Mouse (Mus musculus) gastrocnemius, adult 8-10 months (tissue): Measurements from ENCODE around the gene Spata32. TPM values are rescaled to one million over a fixed set of nuclear protein-coding genes. Genes with fewer than 3 reads are reported as not detected.
"Not testable (repeated sequence)": the region's sequence is repeated elsewhere in the genome, so short reads cannot be mapped to it uniquely, and the experiment has no call there.

Experiments used
- DNase-seq, 2 experiments: peaks; one replicate each; pipeline ENCODE4 v3.0.0; 2022; ENCODE audit warnings: low spot score in 2 of 2
- total RNA-seq, 4 experiments: library from RNA; stranded (reverse); gene quantifications; 2 replicates each; pipeline ENCODE4 v1.2.4; 2022

Gene Spata32
- total RNA-seq, 4 experiments from 2014 or later = not detected

GRCm38 (mm10) chr11:103246731-103247290 lies 28.6 kb upstream of the Spata32 start:
- DNase-seq = no peak

- peak in 1 of 2 experiments; percentile 62 for DNase-seq
Observed at GRCm38 (mm10) chr11:103246081-103246730, 28.0 kb upstream of the Spata32 start.

- DNase-seq = no peak
Observed at GRCm38 (mm10) chr11:103244856-103245255, 26.6 kb upstream of the Spata32 start.

DNA sequence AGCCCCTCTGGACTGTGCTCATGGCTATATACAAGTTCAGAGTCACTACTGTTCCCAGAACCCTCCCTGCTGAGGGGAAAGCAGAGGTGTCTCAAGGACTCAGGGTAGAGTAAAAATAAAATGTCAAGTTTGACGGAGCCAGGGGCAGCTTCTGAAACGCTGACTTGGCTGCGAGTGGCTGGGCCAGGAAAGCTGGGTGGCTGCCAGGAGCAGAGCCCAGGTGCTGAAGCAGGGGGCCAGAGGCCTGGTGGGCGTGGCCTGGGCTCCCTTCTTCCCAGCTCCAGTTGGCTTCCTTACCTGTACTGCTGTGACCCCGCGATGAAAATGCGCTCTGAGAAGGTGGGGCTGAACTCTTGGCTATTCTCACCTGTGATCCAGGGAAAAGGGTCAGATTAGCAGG lies 22.5 kb upstream of the Spata32 start:
- peak; percentile 55 to 80 for DNase-seq

- no peak for DNase-seq
Observed at GRCm38 (mm10) chr11:103237757-103238156, 19.5 kb upstream of the Spata32 start.

GRCm38 (mm10) chr11:103236903-103237302 lies 18.7 kb upstream of the Spata32 start:
- DNase-seq = peak in 1 of 2 experiments; percentile 60

DNA sequence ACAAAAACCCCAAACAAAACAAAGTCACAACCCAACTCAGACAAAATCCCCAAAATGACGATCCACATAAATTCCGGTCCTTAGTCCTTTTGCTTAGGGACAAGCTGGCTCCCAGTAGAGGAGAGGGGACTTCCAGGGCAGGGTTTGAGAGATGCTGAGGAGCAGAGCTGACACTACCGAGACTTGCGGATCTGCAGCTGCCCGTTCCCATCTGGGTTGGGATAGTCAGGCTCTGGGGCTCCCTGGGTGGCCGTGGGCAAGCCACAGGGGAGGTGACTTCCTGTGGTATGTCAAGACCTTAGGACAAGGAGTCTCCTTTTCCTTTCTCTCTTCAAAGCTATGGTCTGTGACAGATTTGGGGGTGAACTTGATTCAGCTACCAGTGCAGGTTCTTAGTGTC lies 18.2 kb upstream of the Spata32 start:
- DNase-seq = no peak

GRCm38 (mm10) chr11:103235702-103236101 lies 17.5 kb upstream of the Spata32 start:
- peak; percentile 69 to 72 for DNase-seq

DNA sequence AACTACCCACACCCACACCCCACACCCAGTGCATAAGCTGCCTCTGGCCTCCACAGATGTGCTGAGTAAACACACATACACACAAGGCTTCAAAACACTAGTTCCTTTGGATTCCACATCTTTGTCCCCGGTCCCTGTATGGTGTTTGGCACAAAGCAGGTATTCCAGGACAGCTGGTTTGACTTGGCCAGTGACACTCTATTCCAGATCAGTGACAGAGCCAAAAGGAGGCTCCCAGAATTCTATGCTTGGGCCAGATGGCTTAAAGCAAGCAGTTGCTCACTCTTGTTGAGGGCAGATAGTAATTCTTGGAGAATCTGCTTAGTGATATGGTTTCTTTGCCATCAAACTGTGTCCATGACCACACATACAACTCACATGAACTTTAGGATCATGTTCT lies 16.2 kb upstream of the Spata32 start:
- DNase-seq = no peak

GRCm38 (mm10) chr11:103232966-103233365 lies 14.7 kb upstream of the Spata32 start:
- peak; percentile 68 to 81 for DNase-seq

- no peak for DNase-seq
Observed at GRCm38 (mm10) chr11:103231367-103231766, 13.1 kb upstream of the Spata32 start.

DNA sequence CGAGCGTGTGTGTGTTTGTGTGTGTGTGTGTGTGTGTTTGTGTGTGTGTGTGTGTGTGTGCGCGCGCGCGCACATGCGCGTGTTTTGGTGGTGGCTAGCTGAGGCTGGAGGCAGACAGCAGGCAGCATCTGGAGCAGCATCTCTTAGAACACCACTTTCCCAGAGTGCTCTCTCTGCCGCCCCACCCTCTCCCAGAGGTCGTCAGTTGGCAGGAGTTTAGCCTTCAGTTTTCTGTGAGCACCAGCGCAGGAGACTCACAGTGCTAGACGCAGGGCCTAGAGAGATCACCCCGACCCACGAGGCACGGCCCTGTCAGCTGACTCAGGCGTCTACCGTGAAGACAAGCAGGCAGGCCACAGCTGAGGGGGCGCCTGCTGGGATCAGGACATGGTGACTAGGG lies 12.4 kb upstream of the Spata32 start:
- peak; percentile 65 to 66 for DNase-seq

GRCm38 (mm10) chr11:103229608-103230007 lies 11.4 kb upstream of the Spata32 start:
- DNase-seq = no peak

- DNase-seq = peak; percentile 55 to 61
Observed at GRCm38 (mm10) chr11:103223951-103224456, 5.8 kb upstream of the Spata32 start.

- no peak for DNase-seq
Observed at GRCm38 (mm10) chr11:103223444-103223843, 5.2 kb upstream of the Spata32 start.

DNA sequence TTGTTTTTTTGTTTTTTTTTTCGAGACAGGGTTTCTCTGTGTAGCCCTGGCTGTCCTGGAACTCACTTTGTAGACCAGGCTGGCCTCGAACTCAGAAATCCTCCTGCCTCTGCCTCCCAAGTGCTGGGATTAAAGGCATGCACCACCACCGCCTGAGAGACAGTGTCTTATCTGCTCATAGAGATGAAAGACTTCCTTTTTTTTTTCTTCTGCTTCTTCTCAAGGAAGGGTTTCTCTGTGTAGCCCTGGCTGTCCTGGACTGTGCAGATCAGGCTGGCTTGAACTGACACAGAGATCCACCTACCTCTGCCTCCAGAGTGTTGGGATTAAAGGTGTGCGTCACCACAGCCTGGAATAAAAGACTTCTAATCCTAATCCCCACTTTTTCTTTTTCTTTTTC lies 4.5 kb upstream of the Spata32 start:
- DNase-seq = not testable (repeated sequence)

- DNase-seq = no peak
Observed at GRCm38 (mm10) chr11:103221437-103221836, 3.2 kb upstream of the Spata32 start.

DNA sequence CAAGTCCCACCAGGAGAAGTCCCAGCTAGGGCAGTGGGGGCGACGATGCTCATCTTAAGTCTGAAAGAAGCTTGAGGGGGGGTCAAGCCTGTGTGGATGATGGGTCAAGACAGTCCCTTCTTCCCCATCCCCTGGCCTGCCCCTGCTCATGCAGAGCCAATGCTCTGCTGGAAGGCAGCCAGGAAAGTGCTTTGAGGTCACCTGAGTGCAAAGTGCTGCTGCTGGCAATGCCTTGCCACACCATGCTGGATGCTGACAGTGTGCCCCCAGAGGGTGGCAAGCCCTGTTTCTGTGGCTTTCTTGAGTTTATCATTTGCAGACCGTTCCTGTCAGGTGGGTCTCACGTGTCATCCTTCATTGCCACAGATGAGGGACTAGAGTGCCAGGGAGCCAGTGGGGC lies 1.8 kb upstream of the Spata32 start:
- DNase-seq = no peak

DNA sequence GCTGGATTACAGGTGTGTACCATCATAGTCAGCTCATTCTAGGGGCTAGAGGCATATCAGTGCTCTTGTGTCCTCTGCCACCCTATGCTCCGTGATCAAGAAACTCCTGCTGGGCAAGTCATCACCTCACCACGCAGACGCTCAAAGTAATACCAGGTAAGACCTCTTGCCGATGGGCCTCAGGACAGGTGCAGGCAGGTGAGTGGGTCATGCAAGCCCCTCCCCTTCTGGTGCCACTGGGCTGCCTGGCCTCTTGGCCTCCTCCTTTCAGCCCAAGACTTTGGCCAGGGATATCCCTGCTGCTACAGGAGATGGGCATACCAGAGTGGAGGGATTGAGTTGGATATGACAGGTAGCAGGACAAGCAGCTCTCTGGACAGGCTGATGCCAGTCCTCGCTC lies 1.0 kb upstream of the Spata32 start:
- no peak for DNase-seq

GRCm38 (mm10) chr11:103218517-103218901 lies 277 bp upstream of the Spata32 start:
- DNase-seq = no peak

DNA sequence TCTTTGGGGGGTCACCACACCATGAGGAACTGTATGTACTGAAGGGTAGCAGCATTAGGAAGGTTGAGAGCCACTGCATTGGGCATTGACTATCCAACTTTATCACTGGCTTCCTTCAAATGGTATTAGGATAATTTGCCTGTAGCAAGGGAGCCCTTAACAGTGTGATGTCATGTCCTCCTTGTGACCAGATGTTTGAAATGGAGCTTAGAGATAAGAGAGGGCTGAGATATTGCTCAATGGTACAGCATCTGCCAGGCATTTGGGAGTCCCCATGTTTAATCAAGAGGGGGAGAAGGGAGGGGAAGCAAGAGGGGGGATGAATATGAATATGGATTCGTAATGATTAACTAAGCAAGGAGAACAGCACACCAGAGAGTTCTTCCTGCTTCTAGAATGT lies 2.9 kb downstream of the Spata32 start:
- DNase-seq = no peak

DNA sequence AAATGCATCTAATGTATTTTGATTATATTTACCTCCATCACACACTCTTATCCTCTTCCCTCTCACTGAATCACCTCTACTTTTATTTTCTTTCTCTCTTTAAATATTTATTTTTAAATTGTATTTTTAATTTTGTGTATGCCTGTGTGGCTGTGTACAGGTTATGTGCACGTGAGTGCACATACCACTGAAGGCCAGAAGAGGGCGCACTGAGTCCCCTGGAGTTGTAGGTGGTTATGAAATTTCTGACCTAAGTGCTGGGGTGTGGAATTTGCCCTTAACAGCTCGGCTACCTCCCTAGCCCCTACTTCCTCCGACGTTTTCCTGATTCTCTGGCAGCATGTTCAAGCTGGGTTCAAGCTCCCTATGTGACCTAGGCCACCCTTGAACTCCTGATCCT lies 4.5 kb downstream of the Spata32 start:
- DNase-seq = no peak

DNA sequence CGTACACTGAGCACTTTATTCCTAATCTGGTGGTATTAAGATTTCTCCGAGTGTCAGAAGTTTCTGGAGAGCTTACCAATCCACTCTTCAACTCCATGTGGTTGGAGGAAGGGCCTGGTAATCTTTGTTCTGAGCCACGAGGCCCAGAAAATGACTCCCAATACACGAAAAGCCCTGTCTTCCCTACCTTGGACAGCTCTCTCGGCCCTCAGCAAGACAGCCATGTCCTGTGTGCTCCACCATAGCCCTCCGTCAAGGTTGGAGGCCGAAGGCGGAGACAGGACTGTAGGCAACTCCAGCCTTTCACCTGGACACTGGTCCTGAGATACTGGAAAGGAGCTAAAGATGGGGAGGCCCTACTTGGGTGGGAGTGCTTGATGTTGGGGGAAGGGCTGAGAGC lies 7.9 kb downstream of the Spata32 start:
- no peak for DNase-seq
